Mouse (Mus musculus): Measurements from ENCODE around the gene Dao. TPM values are rescaled to one million over a fixed set of nuclear protein-coding genes. Genes with fewer than 3 reads are reported as not detected.

The Dao gene
- total RNA-seq, 2 experiments from 2014 or later, result not detected

DNA sequence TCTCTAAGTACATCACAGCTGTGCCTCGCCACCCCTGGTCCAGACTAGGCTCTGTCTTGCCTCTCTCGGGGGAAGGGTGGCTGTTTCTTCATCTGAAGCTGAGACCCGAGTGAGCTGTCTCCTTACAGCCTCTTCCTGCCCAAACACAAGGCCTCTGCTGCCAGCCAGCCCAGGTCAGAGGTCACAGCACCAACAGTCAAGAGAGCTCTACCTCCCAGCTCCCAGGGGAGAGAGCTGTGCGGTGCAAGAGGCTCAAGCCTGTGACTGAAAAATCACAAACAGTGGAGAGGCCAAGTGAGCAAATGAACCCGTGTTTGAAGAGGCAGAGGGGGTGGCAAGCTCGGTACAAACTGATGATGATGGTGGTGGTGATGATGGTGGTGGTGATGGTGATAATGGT is 63.1 kb downstream of the Dao start:
- no peak for DNase-seq (ENCODE audit: low spot score in 2 of 2)

DNA sequence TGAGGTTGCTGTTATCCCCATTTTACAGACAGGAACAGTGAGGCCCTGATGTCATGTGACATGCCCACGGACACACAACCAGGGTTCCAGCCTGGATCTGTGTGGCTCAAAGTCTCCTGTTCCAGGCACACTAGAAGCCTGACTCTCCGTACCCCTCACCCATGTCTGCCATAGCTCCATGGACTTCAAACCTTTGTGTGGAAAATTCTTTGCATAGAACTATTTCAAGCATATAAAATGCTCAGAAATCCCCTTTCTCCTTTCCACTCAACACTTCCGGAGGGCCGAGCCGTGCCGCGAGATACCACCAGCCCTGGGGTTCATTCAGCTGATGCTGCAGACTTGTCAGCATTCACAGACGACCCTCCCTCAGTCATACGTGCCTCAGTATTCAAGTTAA is 64.0 kb downstream of the Dao start:
- no peak for DNase-seq (ENCODE audit: low spot score in 2 of 2)

DNA sequence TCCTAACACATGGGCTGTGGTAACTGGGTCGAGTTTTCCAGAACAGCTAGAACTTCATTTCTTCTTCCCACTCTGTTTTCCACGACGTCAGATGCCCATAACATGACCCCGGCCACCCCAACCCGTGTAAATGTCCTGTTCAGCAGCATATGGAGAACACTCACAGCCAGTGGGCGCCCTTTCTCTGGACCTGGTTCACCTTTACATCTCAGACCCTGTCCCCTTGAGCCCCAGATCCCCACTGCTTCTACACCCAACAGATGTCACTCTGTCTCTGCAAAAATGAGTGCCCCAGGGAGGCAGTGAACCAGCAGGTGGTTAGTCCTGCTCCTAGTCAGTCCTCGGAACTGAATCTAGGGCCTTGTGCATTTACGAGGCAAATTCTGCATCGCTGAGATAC is 64.5 kb downstream of the Dao start:
- DNase-seq (ENCODE audit: low spot score in 2 of 2), result no peak

DNA sequence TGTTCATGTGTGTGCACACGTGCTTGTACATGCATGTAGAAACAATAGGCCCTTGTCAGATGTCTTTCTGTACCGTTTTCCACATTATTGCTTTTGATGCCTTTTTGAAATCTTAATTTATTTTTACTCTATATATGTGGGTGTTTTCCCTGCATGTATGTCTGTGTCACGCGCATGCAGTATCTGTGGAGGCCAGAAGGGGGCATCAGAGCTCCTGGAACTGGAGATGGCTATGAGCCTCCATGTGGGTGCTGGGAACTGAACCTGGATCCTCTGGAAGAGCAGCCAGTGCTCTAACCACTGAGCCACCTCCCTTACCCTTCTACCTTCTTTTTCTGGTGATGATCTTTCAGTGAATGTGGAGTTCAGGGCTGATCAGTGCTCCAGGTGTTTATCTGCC is 67.4 kb downstream of the Dao start:
- DNase-seq (ENCODE audit: low spot score in 2 of 2), result no peak

DNA sequence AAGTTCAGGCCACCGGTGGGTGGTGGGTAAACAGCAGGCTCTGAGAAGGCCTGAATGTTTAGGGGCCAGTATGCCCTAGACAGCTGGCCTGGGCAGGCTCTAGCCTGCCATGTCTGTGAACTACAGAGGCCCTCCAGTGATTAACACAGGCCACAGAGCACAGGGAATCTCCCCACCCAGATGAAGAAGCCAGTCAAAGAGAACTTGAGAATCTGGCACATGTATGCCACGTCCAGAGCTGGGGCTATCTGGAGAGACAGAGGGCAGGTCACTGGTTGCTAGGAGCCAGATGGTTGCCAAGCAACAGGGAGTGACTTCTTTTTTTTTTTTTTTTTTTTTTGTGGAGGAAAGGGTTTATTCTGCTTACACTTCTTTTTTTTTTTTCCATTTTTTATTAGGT is 68.8 kb downstream of the Dao start:
- DNase-seq (ENCODE audit: low spot score in 2 of 2), result no peak

Other genes with a start within 250 kb of the Dao start
- gene Sart3, start 231.2 kb upstream of the Dao start, total RNA-seq (2021), result 10 to 100 TPM; 48.3 to 49.3 TPM
- gene Iscu, start 231.0 kb upstream of the Dao start, total RNA-seq (2021), result 100 to 1,000 TPM; 128 to 132 TPM
- 10 to 100 TPM; 25.9 to 29.0 TPM for gene Tmem119, start 203.2 kb upstream of the Dao start, total RNA-seq (2021)
- 10 to 100 TPM; 34.7 to 38.4 TPM for gene Selplg, start 171.1 kb upstream of the Dao start, total RNA-seq (2021)
- gene Coro1c, start 94.9 kb upstream of the Dao start, total RNA-seq (2021), result 10 to 100 TPM; 88.6 to 88.7 TPM
- gene Ssh1, start 9.8 kb upstream of the Dao start, total RNA-seq (2021), result 10 to 100 TPM; 27.5 to 29.2 TPM
- gene Usp30, start 61.8 kb downstream of the Dao start, total RNA-seq (2021), result 10 to 100 TPM; 39.9 to 42.2 TPM
- 100 to 1,000 TPM; 171 to 176 TPM for gene Svop, start 87.9 kb downstream of the Dao start, total RNA-seq (2021)
- 1 to 10 TPM; 4.6 TPM for gene Alkbh2, start 124.5 kb downstream of the Dao start, total RNA-seq (2021)
- 1 to 10 TPM; 2.0 to 2.6 TPM for gene Ung, start 126.7 kb downstream of the Dao start, total RNA-seq (2021)
- 1 to 10 TPM; 6.4 to 6.5 TPM for gene Acacb, start 142.8 kb downstream of the Dao start, total RNA-seq (2021)

All from layer of hippocampus, adult 18-20 months (tissue).